Mouse (Mus musculus): ENCODE results near the gene Magi1. TPM values are rescaled to one million over a fixed set of nuclear protein-coding genes. Genes with fewer than 3 reads are reported as not detected.
"Not testable (repeated sequence)": the region's sequence is repeated elsewhere in the genome, so short reads cannot be mapped to it uniquely, and the experiment has no call there.

Gene Magi1
- total and polyA plus RNA-seq, 3 experiments = 4.1 to 16.5 (median 14.0) TPM

- intact Hi-C loops (cut with DNase I) = no loop called here
- Histone ChIP-seq H3K4me1 (ENCODE audit: control insufficient read depth, insufficient read depth, low read length) (no peaks in the 10 kb centered on the region), H3K27ac (no peak overlapping the region), H3K36me3 (ENCODE audit: control insufficient read depth, insufficient read depth, low read length) (no peaks in the 10 kb centered on the region), H3K27me3 (ENCODE audit: control insufficient read depth, insufficient read depth, low read length) (no peaks in the 10 kb centered on the region), H3K9ac (ENCODE audit: low read depth, low read length) (no peak overlapping the region), H3K79me2 (replicated peaks; ENCODE audit: control insufficient read depth, insufficient read depth, low read length) (no peaks in the 10 kb centered on the region; the same call in none of the 2 replicates), H3K4me3 (no peak overlapping the region)
- no peak for DNase-seq
- TF ChIP-seq EP300 (IDR thresholded peaks at IDR 0.05; ENCODE audit: insufficient read depth, low read depth, low read length) (no peak), POLR2A (IDR thresholded peaks at IDR 0.05; ENCODE audit: insufficient read depth, low read depth, low read length) (no peak), CTCF (IDR thresholded peaks at IDR 0.05) (no peak)
- 74% methylated on average over 4 of the region's 4 CpGs for WGBS
These were observed 275.1 kb downstream of the Magi1 start for GRCm38 (mm10) chr6:94008577-94008976.

DNA sequence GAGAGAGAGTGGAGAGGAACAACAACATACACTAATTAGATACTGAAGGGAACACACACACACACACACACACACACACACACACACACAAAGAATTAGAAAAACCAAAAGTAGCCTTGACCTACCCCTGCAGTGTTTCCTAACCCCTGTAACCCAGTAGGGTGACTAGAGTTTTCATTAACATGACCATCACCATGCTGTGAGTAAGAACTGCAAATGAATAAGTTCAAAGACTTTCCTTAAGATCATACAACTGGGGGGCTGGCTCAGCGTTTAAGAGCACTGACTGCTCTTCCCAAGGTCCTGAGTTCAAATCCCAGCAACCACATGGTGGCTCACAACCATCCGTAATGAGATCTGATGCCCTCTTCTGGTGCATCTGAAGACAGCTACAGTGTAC, 280.1 kb downstream of the Magi1 start:
- H3K36me3 ChIP-seq (ENCODE audit: control insufficient read depth, insufficient read depth, low read length); H3K9ac ChIP-seq (ENCODE audit: low read depth, low read length); H3K4me1 ChIP-seq (ENCODE audit: control insufficient read depth, insufficient read depth, low read length); H3K79me2 ChIP-seq (replicated peaks; ENCODE audit: control insufficient read depth, insufficient read depth, low read length); DNase-seq; intact Hi-C loops (cut with DNase I); H3K27me3 ChIP-seq (ENCODE audit: control insufficient read depth, insufficient read depth, low read length); H3K27ac ChIP-seq; H3K4me3 ChIP-seq: not testable (repeated sequence)
- 78% methylated on average over 2 of the region's 2 CpGs for WGBS

GRCm38 (mm10) chr6:93996841-93997485, 286.8 kb downstream of the Magi1 start:
- intact Hi-C loops (cut with DNase I) = no loop called here
- H3K36me3 ChIP-seq (ENCODE audit: control insufficient read depth, insufficient read depth, low read length) = no peaks in the 10 kb centered on the region
- no peak overlapping the region for H3K4me3 ChIP-seq
- no peak for DNase-seq
- no peak overlapping the region for H3K9ac ChIP-seq (ENCODE audit: low read depth, low read length)
- WGBS = 91% methylated on average over 8 of the region's 8 CpGs
- no peaks in the 10 kb centered on the region for H3K4me1 ChIP-seq (ENCODE audit: control insufficient read depth, insufficient read depth, low read length)
- TF ChIP-seq CTCF (IDR thresholded peaks at IDR 0.05) = no peak
- no peak for TF ChIP-seq EP300 (IDR thresholded peaks at IDR 0.05; ENCODE audit: insufficient read depth, low read depth, low read length)
- no peak for TF ChIP-seq POLR2A (IDR thresholded peaks at IDR 0.05; ENCODE audit: insufficient read depth, low read depth, low read length)
- H3K27me3 ChIP-seq (ENCODE audit: control insufficient read depth, insufficient read depth, low read length) = no peaks in the 10 kb centered on the region
- H3K79me2 ChIP-seq (replicated peaks; ENCODE audit: control insufficient read depth, insufficient read depth, low read length) = no peaks in the 10 kb centered on the region; the same call in 1 of the 2 replicates
- H3K27ac ChIP-seq = no peak overlapping the region

- no peak for DNase-seq
- Histone ChIP-seq H3K9ac (ENCODE audit: low read depth, low read length) (no peak overlapping the region), H3K4me3 (no peak overlapping the region), H3K36me3 (ENCODE audit: control insufficient read depth, insufficient read depth, low read length) (no peaks in the 10 kb centered on the region), H3K27me3 (ENCODE audit: control insufficient read depth, insufficient read depth, low read length) (no peaks in the 10 kb centered on the region), H3K79me2 (replicated peaks; ENCODE audit: control insufficient read depth, insufficient read depth, low read length) (no peaks in the 10 kb centered on the region; the same call in 1 of the 2 replicates), H3K4me1 (ENCODE audit: control insufficient read depth, insufficient read depth, low read length) (peaks cover 3% of the 10 kb centered on the region), H3K27ac (no peak overlapping the region)
- TF ChIP-seq POLR2A (IDR thresholded peaks at IDR 0.05; ENCODE audit: insufficient read depth, low read depth, low read length) (no peak), CTCF (IDR thresholded peaks at IDR 0.05) (no peak), EP300 (IDR thresholded peaks at IDR 0.05; ENCODE audit: insufficient read depth, low read depth, low read length) (no peak)
- 64% methylated on average over 3 of the region's 3 CpGs for WGBS
- intact Hi-C loops (cut with DNase I) = loop anchor here (5.0 to 10.0 kb wide), 3 partner anchors 150 to 1203 kb away; no protein-coding TSS in a partner anchor
These were observed 296.2 kb downstream of the Magi1 start for GRCm38 (mm10) chr6:93987561-93987960.

DNA sequence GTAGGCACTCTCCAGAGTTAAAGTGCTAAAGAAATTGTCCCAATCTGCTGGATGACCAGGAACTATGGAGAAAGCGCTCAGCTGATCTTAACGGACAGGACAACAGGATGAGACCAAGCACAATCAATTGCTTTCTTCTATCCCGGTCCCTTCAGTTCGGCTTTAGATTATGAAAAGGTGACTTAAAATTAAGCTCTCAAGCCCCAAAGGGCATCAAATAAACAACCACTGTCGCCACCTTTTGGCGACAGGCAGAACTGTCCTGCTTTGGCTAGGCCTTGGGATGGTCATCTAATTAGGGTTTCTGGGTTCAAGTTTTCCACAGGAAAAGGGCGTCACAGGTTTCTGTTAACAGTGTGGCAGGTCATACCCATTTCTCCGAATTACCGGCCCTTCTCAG, 298.6 kb downstream of the Magi1 start:
- DNase-seq = peak; percentile 14 to 58
- Histone ChIP-seq H3K9ac (ENCODE audit: low read depth, low read length) (no peak overlapping the region), H3K79me2 (replicated peaks; ENCODE audit: control insufficient read depth, insufficient read depth, low read length) (no peaks in the 10 kb centered on the region), H3K36me3 (ENCODE audit: control insufficient read depth, insufficient read depth, low read length) (no peaks in the 10 kb centered on the region; the same call in 1 of the 2 replicates), H3K4me3 (no peak overlapping the region), H3K27me3 (ENCODE audit: control insufficient read depth, insufficient read depth, low read length) (no peaks in the 10 kb centered on the region), H3K4me1 (ENCODE audit: control insufficient read depth, insufficient read depth, low read length) (peaks cover 8% of the 10 kb centered on the region), H3K27ac (no peak overlapping the region)
- intact Hi-C loops (cut with DNase I) = loop anchor here (2.0 to 10.0 kb wide), 4 partner anchors 152 to 1200 kb away; no protein-coding TSS in a partner anchor
- TF ChIP-seq CTCF (IDR thresholded peaks at IDR 0.05) (peak; percentile 99), EP300 (IDR thresholded peaks at IDR 0.05; ENCODE audit: insufficient read depth, low read depth, low read length) (no peak)
- 44% methylated on average over 9 of the region's 9 CpGs for WGBS

- WGBS = 64% methylated on average over 3 of the region's 3 CpGs
- peaks cover 6% of the 10 kb centered on the region for H3K4me1 ChIP-seq (ENCODE audit: control insufficient read depth, insufficient read depth, low read length)
- intact Hi-C loops (cut with DNase I) = loop anchor here (5.0 to 10.0 kb wide), 2 partner anchors 136 to 1199 kb away; no protein-coding TSS in a partner anchor
- no peaks in the 10 kb centered on the region; the same call in 1 of the 2 replicates for H3K79me2 ChIP-seq (replicated peaks; ENCODE audit: control insufficient read depth, insufficient read depth, low read length)
- no peak overlapping the region for H3K4me3 ChIP-seq
- H3K36me3 ChIP-seq (ENCODE audit: control insufficient read depth, insufficient read depth, low read length) = no peaks in the 10 kb centered on the region; the same call in 1 of the 2 replicates
- TF ChIP-seq EP300 (IDR thresholded peaks at IDR 0.05; ENCODE audit: insufficient read depth, low read depth, low read length) = no peak
- TF ChIP-seq CTCF (IDR thresholded peaks at IDR 0.05) = no peak
- no peak for TF ChIP-seq POLR2A (IDR thresholded peaks at IDR 0.05; ENCODE audit: insufficient read depth, low read depth, low read length)
- no peak for DNase-seq
- no peak overlapping the region for H3K27ac ChIP-seq
- no peak overlapping the region for H3K9ac ChIP-seq (ENCODE audit: low read depth, low read length)
- no peaks in the 10 kb centered on the region for H3K27me3 ChIP-seq (ENCODE audit: control insufficient read depth, insufficient read depth, low read length)
These were observed 300.2 kb downstream of the Magi1 start for GRCm38 (mm10) chr6:93983551-93983950.
